Mouse (Mus musculus): ENCODE measurements at regions not wholly inside any gene's neighbourhood (a gene's known extent, or its start where the extent isn't known, plus 50 kb on each side); places are given as distances from the start of the nearest gene placed in this dataset.

DNA sequence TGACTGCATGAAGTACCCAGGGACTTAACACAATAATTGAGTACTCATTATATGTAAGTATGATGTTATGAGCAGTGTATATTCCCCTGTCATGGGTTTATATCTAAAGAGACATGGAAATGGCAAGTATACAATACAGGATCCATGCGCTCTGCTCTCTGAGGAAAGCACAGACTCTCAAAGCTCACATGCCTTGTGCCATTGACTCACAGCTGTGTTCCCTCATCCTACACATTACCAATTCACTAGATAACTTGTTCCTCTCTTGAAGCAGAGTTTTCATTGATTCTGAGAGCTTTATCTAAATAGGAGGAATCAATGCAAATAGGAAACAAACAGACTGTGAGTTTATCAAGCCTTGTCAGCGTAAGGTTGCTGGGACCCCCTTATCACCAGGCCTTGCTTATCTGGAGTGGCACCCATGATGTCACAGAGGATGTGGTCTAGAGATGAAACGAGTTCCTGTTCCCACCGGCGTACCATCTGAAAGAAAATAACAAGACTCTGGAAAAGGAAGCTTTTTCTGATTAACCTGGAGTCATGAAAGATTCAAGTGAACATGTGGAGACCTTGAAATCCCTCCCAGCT is 138.4 kb upstream of the Hapln1 start:
- Histone ChIP-seq H3K4me2 (no peak overlapping the region), H3K27me3 (ENCODE audit: control insufficient read depth, insufficient read depth, low read length) (no peaks in the 10 kb centered on the region), H3K9me3 (replicated peaks; ENCODE audit: control insufficient read depth, low read length) (no peaks in the 10 kb centered on the region), H3K4me3 (ENCODE audit: low read depth, low read length) (no peak overlapping the region), H3K4me1 (ENCODE audit: control insufficient read depth, insufficient read depth, low read length) (no peaks in the 10 kb centered on the region), H3K9ac (ENCODE audit: low read depth, low read length) (no peak overlapping the region), H3K27ac (ENCODE audit: low read depth, low read length) (0 out of 2 replicates have a peak overlapping the region, but pooled peaks have one; percentile 29), H3K36me3 (ENCODE audit: control insufficient read depth, insufficient read depth, low read length) (no peaks in the 10 kb centered on the region)
- 16% methylated on average over 5 of the region's 5 CpGs for WGBS (ENCODE audit: insufficient replicate concordance)
- peak; percentile 75 for ATAC-seq (replicated peaks; ENCODE audit: insufficient number of reproducible peaks, low FRiP score, low TSS enrichment)

DNA sequence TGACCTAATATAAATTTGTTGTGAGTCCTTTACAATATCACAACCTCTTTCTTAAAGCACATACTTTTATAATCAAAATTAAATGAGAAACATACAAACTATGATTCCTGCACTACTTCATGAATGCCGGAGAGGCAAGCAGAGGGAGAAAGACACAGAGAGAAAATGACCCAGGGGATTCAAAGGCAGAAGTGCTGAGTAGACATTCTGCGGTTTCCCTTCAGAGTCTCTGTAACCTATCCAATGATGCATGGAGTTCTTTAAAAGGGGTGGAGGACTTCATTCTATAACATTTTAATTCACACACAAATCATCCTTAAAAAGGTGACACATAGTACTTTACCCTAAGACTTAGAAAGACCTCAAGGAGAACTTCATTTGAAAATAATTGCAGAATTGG is 129.1 kb upstream of the Hapln1 start:
- H3K4me3 ChIP-seq (ENCODE audit: low read depth, low read length), result no peak overlapping the region
- no peaks in the 10 kb centered on the region for H3K9me3 ChIP-seq (replicated peaks; ENCODE audit: control insufficient read depth, low read length)
- H3K4me1 ChIP-seq (ENCODE audit: control insufficient read depth, insufficient read depth, low read length), result no peaks in the 10 kb centered on the region
- H3K9ac ChIP-seq (ENCODE audit: low read depth, low read length), result no peak overlapping the region
- no peak overlapping the region for H3K27ac ChIP-seq (ENCODE audit: low read depth, low read length)
- no peaks in the 10 kb centered on the region for H3K27me3 ChIP-seq (ENCODE audit: control insufficient read depth, insufficient read depth, low read length)
- no peaks in the 10 kb centered on the region for H3K36me3 ChIP-seq (ENCODE audit: control insufficient read depth, insufficient read depth, low read length)
- no peak overlapping the region for H3K4me2 ChIP-seq
- 81% methylated on average over 2 of the region's 2 CpGs for WGBS (ENCODE audit: insufficient replicate concordance)
- no peak for ATAC-seq (replicated peaks; ENCODE audit: insufficient number of reproducible peaks, low FRiP score, low TSS enrichment)

DNA sequence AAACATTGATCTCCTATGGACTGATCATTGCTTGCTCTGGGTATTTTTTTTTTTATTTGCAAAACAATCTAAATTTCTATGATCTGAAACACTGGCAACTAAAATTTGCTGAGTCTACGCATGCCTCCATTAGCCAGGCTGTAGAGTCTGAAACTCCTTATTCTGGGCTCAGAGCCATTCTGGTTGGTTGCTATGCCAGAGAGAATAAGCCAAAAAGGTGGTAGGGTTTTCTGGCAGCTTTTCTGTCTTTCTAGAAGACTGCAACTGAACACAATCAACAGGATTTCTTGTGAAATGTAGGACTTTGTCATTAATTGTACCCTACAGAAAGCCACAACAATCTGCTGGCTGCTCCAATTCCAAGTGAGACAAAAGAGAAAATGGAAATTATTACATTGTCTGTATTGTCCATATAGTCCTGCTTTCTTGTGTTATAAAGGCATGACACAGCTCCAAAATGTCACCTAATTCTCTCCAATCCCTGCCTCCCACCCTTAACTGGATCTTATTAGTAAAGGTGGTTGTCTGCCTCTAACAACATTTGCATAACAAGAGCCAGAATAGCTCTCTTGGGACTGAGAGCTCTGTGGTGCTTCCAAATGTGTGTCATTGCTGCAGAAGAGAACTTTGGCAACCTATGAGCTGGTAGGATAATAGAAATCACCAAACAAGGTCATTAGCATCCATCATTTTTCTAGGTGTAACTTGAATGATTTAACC is 126.7 kb upstream of the Hapln1 start:
- Histone ChIP-seq H3K27me3 (ENCODE audit: control insufficient read depth, insufficient read depth, low read length) (no peaks in the 10 kb centered on the region), H3K4me2 (no peak overlapping the region), H3K9me3 (replicated peaks; ENCODE audit: control insufficient read depth, low read length) (no peaks in the 10 kb centered on the region), H3K27ac (ENCODE audit: low read depth, low read length) (no peak overlapping the region), H3K4me1 (ENCODE audit: control insufficient read depth, insufficient read depth, low read length) (no peaks in the 10 kb centered on the region), H3K9ac (ENCODE audit: low read depth, low read length) (no peak overlapping the region), H3K4me3 (ENCODE audit: low read depth, low read length) (no peak overlapping the region), H3K36me3 (ENCODE audit: control insufficient read depth, insufficient read depth, low read length) (no peaks in the 10 kb centered on the region)
- ATAC-seq (replicated peaks; ENCODE audit: insufficient number of reproducible peaks, low FRiP score, low TSS enrichment), result no peak
- WGBS (ENCODE audit: insufficient replicate concordance), result 90% methylated on average over 1 of the region's 1 CpGs

DNA sequence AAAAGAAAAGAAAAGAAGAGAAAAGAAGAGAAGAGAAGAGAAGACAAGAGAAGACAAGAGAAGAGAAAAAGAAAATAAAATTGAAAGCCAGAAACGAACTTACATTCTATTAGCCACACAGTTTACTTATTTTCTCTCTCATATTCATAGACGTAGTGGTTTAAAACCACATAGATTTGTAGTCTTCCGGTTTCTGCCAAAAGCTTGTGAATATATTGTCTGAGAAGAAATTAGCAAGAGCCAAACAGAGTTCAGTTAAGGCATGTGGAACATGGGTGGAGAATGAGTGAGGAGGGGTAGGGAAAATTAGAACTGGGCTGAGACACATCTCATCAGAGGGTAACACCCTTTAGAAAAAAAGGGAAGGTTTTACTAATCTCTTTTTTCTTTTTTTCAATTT is 120.8 kb upstream of the Hapln1 start:
- no peaks in the 10 kb centered on the region for H3K36me3 ChIP-seq (ENCODE audit: control insufficient read depth, insufficient read depth, low read length)
- no peak for ATAC-seq (replicated peaks; ENCODE audit: insufficient number of reproducible peaks, low FRiP score, low TSS enrichment)
- WGBS (ENCODE audit: insufficient replicate concordance), result 87% methylated on average over 3 of the region's 3 CpGs
- no peak overlapping the region for H3K4me3 ChIP-seq (ENCODE audit: low read depth, low read length)
- no peaks in the 10 kb centered on the region for H3K9me3 ChIP-seq (replicated peaks; ENCODE audit: control insufficient read depth, low read length)
- no peaks in the 10 kb centered on the region for H3K27me3 ChIP-seq (ENCODE audit: control insufficient read depth, insufficient read depth, low read length)
- H3K4me2 ChIP-seq, result no peak overlapping the region
- no peak overlapping the region for H3K9ac ChIP-seq (ENCODE audit: low read depth, low read length)
- H3K27ac ChIP-seq (ENCODE audit: low read depth, low read length), result no peak overlapping the region
- H3K4me1 ChIP-seq (ENCODE audit: control insufficient read depth, insufficient read depth, low read length), result no peaks in the 10 kb centered on the region

DNA sequence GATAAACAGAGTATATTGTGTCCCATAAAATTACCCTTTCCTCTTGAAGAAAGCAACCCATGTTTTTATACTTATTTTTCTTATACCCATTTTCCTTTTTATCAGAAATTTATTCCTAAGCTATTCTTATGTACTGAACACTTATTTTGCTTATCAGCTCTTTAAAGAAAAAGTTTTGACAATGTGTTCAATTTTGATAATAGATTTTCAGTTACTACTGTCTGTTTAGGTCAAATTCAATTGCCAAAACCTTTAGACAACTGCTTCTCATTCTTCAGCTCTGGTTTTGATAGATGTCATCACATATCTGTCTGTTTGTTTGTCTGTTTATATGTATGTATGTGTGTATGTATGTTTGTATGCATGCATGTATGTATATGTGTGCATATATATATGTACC is 117.8 kb upstream of the Hapln1 start:
- no peaks in the 10 kb centered on the region for H3K36me3 ChIP-seq (ENCODE audit: control insufficient read depth, insufficient read depth, low read length)
- H3K4me2 ChIP-seq, result no peak overlapping the region
- H3K9me3 ChIP-seq (replicated peaks; ENCODE audit: control insufficient read depth, low read length), result no peaks in the 10 kb centered on the region
- H3K27ac ChIP-seq (ENCODE audit: low read depth, low read length), result no peak overlapping the region
- H3K4me1 ChIP-seq (ENCODE audit: control insufficient read depth, insufficient read depth, low read length), result 0 out of 2 replicates have a peak, but pooled peaks cover 3% of the 10 kb centered on the region
- H3K4me3 ChIP-seq (ENCODE audit: low read depth, low read length), result no peak overlapping the region
- ATAC-seq (replicated peaks; ENCODE audit: insufficient number of reproducible peaks, low FRiP score, low TSS enrichment), result no peak
- H3K27me3 ChIP-seq (ENCODE audit: control insufficient read depth, insufficient read depth, low read length), result no peaks in the 10 kb centered on the region
- H3K9ac ChIP-seq (ENCODE audit: low read depth, low read length), result no peak overlapping the region

DNA sequence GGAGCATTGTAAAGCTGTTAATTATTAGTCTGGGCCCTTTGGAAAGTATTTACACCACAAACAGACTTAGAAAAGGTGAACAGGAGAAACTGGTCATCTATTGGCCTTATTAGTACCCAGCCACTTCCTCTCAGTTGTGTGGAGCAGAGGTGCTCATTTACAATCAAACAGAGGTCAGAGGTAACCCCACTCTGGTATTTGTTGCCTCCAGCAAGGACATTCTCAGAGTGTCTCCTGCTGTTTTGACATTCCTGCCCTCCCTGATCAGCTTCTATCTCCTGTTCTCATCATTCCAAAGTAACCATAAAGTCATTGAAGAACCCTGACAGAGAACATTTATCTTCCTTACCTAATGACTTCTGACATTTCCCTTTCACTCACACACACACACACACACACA is 116.1 kb upstream of the Hapln1 start:
- no peak overlapping the region for H3K4me2 ChIP-seq
- H3K27me3 ChIP-seq (ENCODE audit: control insufficient read depth, insufficient read depth, low read length), result no peaks in the 10 kb centered on the region
- no peak overlapping the region for H3K4me3 ChIP-seq (ENCODE audit: low read depth, low read length)
- ATAC-seq (replicated peaks; ENCODE audit: insufficient number of reproducible peaks, low FRiP score, low TSS enrichment), result no peak
- H3K9me3 ChIP-seq (replicated peaks; ENCODE audit: control insufficient read depth, low read length), result no peaks in the 10 kb centered on the region
- H3K9ac ChIP-seq (ENCODE audit: low read depth, low read length), result no peak overlapping the region
- no peaks in the 10 kb centered on the region for H3K36me3 ChIP-seq (ENCODE audit: control insufficient read depth, insufficient read depth, low read length)
- no peak overlapping the region for H3K27ac ChIP-seq (ENCODE audit: low read depth, low read length)
- H3K4me1 ChIP-seq (ENCODE audit: control insufficient read depth, insufficient read depth, low read length), result 0 out of 2 replicates have a peak, but pooled peaks cover 3% of the 10 kb centered on the region

DNA sequence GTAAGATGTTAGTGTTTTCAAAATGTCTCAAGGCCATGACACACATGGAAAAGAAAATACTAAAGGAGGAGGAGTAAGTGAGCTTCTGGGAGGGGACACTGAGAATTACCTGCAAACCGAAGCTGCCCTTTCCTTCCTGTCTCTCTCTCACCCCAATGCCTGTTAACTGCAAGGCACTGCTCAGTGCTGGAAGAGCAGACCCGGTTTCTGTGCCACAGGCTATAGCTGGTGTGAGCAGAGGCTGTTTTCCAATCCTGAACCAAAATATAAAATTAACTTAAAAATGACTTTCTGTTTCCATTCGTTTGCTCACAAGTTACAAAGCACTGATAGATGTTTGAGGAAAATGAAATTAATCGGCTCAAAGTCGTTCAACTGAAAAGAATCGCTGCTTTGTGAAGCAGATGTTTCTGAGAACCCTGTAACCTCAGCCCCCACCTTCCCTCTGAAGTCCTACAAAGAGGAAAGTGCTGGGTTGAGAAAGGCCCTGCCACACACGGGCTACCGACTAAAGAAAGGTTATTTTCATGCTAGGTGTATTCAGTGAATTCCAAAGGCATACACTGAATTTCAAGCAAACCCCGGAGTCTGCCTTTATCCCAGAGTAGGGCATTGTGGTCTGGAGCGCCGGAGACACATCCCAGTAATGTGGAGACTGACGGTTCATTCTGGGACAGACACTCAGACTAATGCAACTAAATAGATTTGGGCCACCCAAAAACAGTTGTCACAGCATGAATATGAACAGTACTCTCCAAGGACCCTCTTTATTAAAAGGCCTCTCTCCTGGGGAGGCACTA is 111.1 kb upstream of the Hapln1 start:
- 0 out of 2 replicates have a peak, but pooled peaks cover 3% of the 10 kb centered on the region for H3K4me1 ChIP-seq (ENCODE audit: control insufficient read depth, insufficient read depth, low read length)
- no peaks in the 10 kb centered on the region for H3K36me3 ChIP-seq (ENCODE audit: control insufficient read depth, insufficient read depth, low read length)
- H3K27ac ChIP-seq (ENCODE audit: low read depth, low read length), result no peak overlapping the region
- H3K27me3 ChIP-seq (ENCODE audit: control insufficient read depth, insufficient read depth, low read length), result no peaks in the 10 kb centered on the region
- H3K9me3 ChIP-seq (replicated peaks; ENCODE audit: control insufficient read depth, low read length), result no peaks in the 10 kb centered on the region
- H3K9ac ChIP-seq (ENCODE audit: low read depth, low read length), result no peak overlapping the region
- no peak overlapping the region for H3K4me2 ChIP-seq
- WGBS (ENCODE audit: insufficient replicate concordance), result 62% methylated on average over 12 of the region's 12 CpGs
- no peak overlapping the region for H3K4me3 ChIP-seq (ENCODE audit: low read depth, low read length)
- ATAC-seq (replicated peaks; ENCODE audit: insufficient number of reproducible peaks, low FRiP score, low TSS enrichment), result no peak

DNA sequence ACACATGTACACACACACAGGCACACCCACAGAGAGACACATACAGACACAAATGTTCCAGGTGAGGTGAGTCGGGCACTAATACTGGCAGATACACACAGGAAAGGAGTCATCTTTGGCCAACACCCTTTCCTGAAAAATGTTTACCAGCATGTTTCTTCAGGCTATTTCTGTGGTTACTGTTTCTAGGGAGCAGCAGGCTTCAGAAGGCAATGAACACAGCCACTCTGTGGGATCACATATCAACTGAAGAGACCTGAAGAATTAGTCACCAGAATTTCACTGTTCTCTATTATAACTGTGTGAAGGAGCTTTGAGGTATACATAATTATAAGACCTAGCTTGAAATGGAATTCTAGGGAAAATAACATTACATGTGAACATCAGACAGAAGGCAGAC is 94.7 kb upstream of the Hapln1 start:
- 85% methylated on average over 1 of the region's 1 CpGs for WGBS (ENCODE audit: insufficient replicate concordance)
- Histone ChIP-seq H3K9ac (ENCODE audit: low read depth, low read length) (no peak overlapping the region), H3K27ac (ENCODE audit: low read depth, low read length) (no peak overlapping the region), H3K9me3 (replicated peaks; ENCODE audit: control insufficient read depth, low read length) (no peaks in the 10 kb centered on the region), H3K4me2 (no peak overlapping the region), H3K27me3 (ENCODE audit: control insufficient read depth, insufficient read depth, low read length) (no peaks in the 10 kb centered on the region), H3K4me1 (ENCODE audit: control insufficient read depth, insufficient read depth, low read length) (no peaks in the 10 kb centered on the region), H3K4me3 (ENCODE audit: low read depth, low read length) (no peak overlapping the region), H3K36me3 (ENCODE audit: control insufficient read depth, insufficient read depth, low read length) (no peaks in the 10 kb centered on the region)
- no peak for ATAC-seq (replicated peaks; ENCODE audit: insufficient number of reproducible peaks, low FRiP score, low TSS enrichment)
